Mouse (Mus musculus) layer of hippocampus, adult 8-10 months (tissue): ENCODE measurements around the gene Wbp1l. TPM values are rescaled to one million over a fixed set of nuclear protein-coding genes. Genes with fewer than 3 reads are reported as not detected.
"Not testable (repeated sequence)": the region's sequence is repeated elsewhere in the genome, so short reads cannot be mapped to it uniquely, and the experiment has no call there.

Source experiments
- DNase-seq, 2 experiments: peaks; one replicate each; pipeline ENCODE4 v3.0.0; 2022; ENCODE audit warnings: low spot score in 2 of 2
- total RNA-seq, 4 experiments: library from RNA; stranded (reverse); gene quantifications; 2 replicates each; pipeline ENCODE4 v1.2.4; 2022

Gene Wbp1l
- total RNA-seq: 10 to 100 TPM; 40.2 to 43.3 (median 41.6) TPM

- DNase-seq: peak; percentile 98 to 99
Observed at GRCm38 (mm10) chr19:46598720-46599252, at the start of gene Wbp1l. TSS of gene Wbp1l (plus strand) at chr19:46599084.

DNA sequence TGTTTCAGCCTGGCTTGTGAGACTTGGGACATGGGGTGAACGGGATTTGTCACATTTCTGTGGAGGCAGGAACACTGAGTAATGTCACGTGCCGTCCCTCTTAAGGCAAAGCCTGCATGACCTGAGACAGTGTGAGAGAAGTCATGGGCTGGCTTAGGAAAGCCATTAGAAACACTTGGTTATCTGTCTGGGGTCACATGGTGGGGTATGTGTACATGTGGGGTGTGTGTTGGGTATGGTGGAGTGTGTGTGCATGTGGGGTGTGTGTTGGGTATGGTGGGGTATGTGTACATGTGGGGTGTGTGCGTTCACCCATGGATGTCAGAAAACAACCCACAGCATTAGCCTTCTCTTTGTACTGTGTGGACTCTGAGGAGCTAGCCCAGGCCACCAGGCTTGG lies 48.5 kb upstream of the Wbp1l start:
- no peak for DNase-seq

DNA sequence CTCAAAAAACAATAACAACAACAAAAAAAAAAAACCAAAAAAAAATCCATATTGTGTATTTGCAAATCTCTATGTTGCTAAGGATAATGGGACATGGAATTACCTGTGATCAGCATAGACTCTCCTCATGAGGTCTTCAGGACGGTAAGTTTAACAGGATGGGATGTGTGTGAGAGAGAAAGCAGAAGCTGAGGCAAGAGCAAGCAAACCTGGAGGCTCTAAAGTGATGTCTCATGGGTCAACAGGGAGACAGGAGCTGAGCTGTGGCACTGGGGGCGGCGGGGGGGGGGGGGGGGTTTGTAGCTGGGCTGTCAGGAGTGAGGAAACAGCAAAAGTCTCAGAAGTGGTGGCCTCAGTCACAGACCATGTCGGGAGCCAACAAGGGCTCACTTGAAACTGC lies 46.4 kb upstream of the Wbp1l start:
- no peak for DNase-seq

- peak in 1 of 2 experiments; percentile 57 for DNase-seq
Observed at GRCm38 (mm10) chr19:46553541-46553955, 45.3 kb upstream of the Wbp1l start.

DNA sequence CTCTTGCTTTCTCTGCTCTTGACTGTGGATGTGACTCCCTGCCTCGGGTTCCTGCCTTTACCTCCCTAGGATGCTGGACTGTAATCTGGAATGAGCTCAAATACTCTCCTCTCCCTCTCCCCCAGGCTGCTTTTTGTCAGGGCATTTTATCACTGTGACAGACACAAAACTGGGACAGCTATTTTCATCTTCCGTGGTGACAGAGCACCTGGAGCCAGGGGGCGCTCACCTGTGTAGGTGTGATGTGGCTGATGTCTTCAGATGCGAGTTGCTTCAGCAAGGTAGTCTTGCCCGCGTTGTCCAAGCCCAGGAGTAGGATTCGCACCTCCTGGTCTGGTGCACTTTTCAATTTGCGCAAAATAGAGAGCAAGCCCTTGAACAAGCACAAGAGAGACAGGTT lies 40.9 kb upstream of the Wbp1l start:
- no peak for DNase-seq

- DNase-seq: no peak
Observed at GRCm38 (mm10) chr19:46558631-46559030, 40.3 kb upstream of the Wbp1l start.

- DNase-seq: peak in 1 of 2 experiments; percentile 52
Observed at GRCm38 (mm10) chr19:46562132-46562531, 36.8 kb upstream of the Wbp1l start.

- no peak for DNase-seq
Observed at GRCm38 (mm10) chr19:46562581-46563515, 36.0 kb upstream of the Wbp1l start.

GRCm38 (mm10) chr19:46563603-46564002 lies 35.3 kb upstream of the Wbp1l start:
- DNase-seq: no peak

DNA sequence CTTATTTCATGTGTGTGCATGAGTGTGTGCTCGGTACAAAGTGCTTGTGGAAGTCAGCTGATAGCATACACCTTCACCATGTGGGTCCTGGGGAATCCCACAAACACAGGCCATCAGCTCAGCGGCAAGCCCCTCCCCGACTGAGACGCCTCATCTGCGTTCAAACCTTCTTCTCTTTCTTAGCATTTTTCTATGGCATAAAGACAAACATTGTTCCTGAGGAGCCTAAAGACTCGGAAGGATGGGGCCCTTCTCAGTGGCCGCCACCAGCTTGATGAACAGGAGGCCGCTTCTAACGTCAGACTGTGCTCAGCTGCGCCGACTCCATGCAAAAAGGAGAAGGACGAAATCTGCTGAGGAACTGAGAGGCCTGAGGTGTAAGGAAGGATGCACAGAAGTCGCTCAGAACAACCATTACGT lies 34.8 kb upstream of the Wbp1l start:
- no peak for DNase-seq

GRCm38 (mm10) chr19:46571211-46571877 lies 27.5 kb upstream of the Wbp1l start:
- not testable (repeated sequence) for DNase-seq

GRCm38 (mm10) chr19:46571878-46572244 lies 27.0 kb upstream of the Wbp1l start:
- DNase-seq: no peak

DNA sequence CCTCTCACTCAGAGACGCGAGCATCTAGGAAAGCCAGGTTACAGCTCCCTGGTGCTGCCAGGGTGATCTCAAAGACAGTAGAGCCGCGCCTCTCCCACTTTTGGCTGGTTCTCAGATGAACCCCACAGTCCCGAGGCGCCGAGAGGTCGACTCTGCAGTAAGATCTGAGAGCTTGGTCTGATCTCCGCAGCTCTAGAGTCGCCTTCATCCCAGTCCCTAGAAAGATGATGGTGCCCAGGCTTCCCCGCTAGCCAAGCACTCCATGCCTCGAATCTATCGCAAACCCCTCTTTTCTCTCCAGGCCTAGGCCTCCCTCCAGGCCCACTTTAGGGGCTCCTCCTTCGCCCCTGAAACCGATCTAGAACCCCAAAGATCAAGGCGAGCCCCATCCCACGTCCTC lies 26.3 kb upstream of the Wbp1l start:
- no peak for DNase-seq

GRCm38 (mm10) chr19:46572951-46573937 lies 25.6 kb upstream of the Wbp1l start, which contains the start of the genes Arl3 and Sfxn2:
TSS of gene Arl3 (minus strand) at chr19:46573198.
TSS of gene Sfxn2 (plus strand) at chr19:46573365.
- peak; percentile 92 to 93 for DNase-seq

DNA sequence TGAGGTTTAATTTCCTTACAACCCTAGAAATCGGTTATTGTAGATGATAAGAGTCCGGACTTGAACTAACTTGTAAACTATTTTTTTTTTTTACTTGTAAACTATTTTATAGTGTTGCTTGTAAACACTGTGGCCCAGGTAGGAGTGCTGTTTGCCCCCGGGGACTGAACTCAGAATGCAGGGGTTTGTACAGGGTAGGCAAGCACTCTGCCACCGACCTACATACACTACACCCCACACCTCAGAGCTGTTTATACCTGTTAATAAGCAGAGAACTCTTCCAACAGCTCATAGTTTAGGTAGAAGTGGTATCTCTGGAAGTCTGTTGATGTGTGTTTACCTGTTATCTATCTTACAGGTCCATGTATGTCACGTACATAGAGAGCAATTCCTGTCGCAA lies 24.9 kb upstream of the Wbp1l start:
- no peak for DNase-seq

- no peak for DNase-seq
Observed at GRCm38 (mm10) chr19:46575196-46575595, 23.7 kb upstream of the Wbp1l start.

DNA sequence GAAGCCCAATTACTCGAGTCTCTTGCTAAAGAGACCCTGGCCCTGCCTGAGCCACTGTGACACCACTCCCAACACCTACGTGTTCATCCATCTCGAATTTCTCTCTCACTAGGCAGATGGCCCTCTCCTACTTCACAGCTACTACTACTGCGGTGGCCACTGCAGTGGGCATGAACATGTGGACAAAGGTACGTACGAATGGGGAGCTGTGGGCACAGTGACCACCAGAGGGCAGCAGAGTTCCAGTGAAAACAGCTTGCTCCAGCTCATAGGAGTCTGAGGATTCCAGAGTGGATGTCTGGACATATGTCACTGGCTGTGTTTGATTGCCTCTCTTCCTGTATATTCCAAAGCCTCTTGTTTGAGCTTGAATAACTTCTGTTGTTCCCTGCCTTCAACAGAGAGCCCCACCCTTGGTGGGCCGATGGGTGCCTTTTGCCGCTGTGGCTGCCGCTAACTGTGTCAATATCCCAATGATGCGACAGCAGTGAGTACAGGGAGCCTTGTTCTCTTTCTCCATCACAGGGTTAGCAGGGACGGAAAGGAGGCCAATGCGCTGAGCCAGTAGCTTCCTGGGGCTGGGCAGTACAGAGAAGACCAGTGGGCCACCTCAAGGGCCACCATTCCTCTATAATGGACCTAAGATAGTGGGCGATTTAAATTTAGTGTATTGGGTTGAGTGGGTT lies 10.9 kb upstream of the Wbp1l start:
- DNase-seq: peak; percentile 67 to 90

- DNase-seq: no peak
Observed at GRCm38 (mm10) chr19:46591575-46591974, 7.3 kb upstream of the Wbp1l start.

DNA sequence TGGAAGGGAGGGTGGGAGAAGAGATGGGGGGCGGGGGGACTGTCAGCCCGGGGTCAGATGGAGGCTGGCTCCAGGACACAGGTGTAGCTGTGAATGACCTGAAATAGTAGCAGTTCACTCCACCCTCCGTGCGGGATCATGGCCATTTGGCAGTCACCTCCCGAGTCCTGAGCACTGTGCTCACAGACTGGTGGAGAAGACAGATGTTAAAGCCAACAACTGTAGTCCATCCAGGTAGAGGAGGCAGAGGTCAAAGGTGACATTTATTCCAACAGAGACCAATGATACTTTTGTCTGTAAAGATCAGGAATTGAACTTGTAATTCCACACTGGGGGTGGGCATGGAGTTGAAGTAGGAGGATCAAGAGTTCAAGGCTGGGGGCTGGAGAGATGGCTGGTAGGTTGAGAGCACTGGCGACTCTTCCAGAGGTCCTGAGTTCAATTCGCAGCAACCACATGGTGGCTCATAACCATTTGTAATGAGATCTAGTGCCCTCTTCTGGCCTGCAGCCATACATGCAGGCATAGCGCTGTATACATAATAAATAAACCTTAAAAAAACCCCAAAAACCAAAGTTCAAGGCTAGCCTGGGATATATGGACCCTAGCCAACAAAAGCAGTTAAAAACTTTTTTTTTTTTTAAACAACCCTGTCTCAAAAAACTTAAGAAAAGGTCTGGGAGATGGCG lies 6.0 kb upstream of the Wbp1l start:
- no peak for DNase-seq

DNA sequence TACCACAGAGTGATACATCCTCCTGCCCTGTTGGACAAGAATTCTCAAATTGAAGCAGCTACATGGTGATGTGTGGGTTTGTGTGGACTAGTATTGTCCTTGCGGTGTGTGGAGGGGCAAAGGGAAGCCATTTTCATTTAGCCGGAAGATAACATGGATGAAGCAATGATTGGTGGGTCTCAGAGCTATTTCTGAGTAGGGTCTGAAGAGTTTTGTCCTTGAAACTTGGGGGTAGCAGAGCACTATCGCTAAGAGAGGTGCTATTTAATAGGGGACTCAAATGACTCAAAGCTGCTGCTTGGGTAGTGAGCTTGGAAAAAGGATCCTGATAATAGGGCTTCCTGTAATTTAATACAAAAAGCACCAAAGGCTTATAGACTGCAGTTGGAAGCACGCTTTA lies 697 bp upstream of the Wbp1l start:
- DNase-seq: no peak
